Mouse (Mus musculus): ENCODE measurements at regions not wholly inside any gene's neighbourhood (a gene's known extent, or its start where the extent isn't known, plus 50 kb on each side); places are given as distances from the start of the nearest gene placed in this dataset.

- TF ChIP-seq CTCF (IDR thresholded peaks at IDR 0.05; ENCODE audit: insufficient read depth, low read depth, low read length) (no peak), POLR2A (IDR thresholded peaks at IDR 0.05; ENCODE audit: insufficient read depth, low read depth, low read length) (no peak)
Measured at GRCm38 (mm10) chr16:9030717-9031116, 200.8 kb downstream of the 1810013L24Rik start.

All from olfactory bulb, adult 2 months (tissue).